Mouse (Mus musculus): Measurements from ENCODE around the gene Acp5.

GRCm38 (mm10) chr9:22115635-22116034, 19.9 kb downstream of the Acp5 start:
- TF ChIP-seq CTCF (conservative IDR thresholded peaks at IDR 0.05; ENCODE audit: low read length) (no peak), NANOG (IDR thresholded peaks at IDR 0.05; ENCODE audit: borderline replicate concordance, low read length) (no peak)
